8 mouse cellular contexts compared by ENCODE assay signal in the genomic region with DNA sequence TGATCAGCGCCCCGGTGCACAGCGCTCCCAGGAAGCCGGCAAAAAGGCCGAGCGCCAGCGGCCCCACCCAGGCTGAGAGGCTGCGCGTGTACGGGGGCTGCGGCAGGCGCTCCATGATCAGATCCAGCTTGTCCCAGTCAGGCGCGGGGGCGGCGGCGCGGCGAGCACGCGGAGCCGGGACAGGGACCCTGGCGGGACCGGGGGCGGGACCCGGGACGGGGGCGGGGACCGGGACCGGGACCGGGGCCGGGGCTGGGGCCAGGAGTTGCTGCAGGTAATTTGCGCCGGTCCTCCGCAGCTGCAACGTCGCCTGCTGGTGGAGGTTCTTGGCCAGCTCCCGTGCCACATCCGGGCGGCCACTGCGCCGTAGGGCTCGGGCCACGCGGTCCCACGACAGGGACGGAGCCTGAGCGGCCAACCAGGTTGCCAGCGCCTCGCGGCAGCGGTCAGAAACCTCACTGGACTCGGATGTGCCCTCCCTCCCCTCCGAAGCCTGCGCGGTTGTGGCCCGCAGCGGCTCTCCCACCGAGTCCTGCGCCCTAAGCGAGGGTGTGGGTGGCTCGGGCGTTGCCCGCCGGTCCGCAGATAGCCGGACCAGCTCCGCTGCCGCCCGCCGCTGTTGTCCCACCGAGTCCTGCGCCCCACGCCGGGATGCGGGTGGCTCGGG. TPM values are rescaled to one million over a fixed set of nuclear protein-coding genes. Genes with fewer than 3 reads are reported as not detected.
DNase-seq lines count a peak whose midpoint lies in the region; TF ChIP-seq lines count a peak whose summit lies in the region.

No protein-coding gene starts in this region.

- WGBS in kidney, adult 2 months = 1% methylated on average over 76 of the region's 77 CpGs
- WGBS in heart, embryonic 10.5 days = under 1% methylated on average over 75 of the region's 77 CpGs

- peak; percentile 37 for DNase-seq in kidney, adult 2 months
- DNase-seq in kidney, adult 11 months = no peak
- DNase-seq in heart, embryonic 10.5 days (ENCODE audit: low spot score) = no peak
- peak; percentile 73 for DNase-seq in kidney, postnatal 10 days
- peak; percentile 64 for DNase-seq in lung, postnatal 10 days
- peak; percentile 47 to 51 for DNase-seq in right cerebral cortex, postnatal 36 days (ENCODE audit: low spot score in 2 of 2)
- DNase-seq in thymus, postnatal 0 days (ENCODE audit: low spot score) = no peak

- H3K27ac ChIP-seq in kidney, adult 2 months (ENCODE audit: insufficient read depth, low read depth, low read length) = no peak overlapping the region
- no peak overlapping the region for H3K27ac ChIP-seq in cortical plate, adult 2 months (ENCODE audit: insufficient read depth, low read length)
- H3K27ac ChIP-seq in heart, embryonic 10.5 days = peak overlapping the region; percentile 56

- H3K4me1 ChIP-seq in kidney, adult 2 months (ENCODE audit: control insufficient read depth, insufficient read depth, low read length) = no peaks in the 10 kb centered on the region
- no peaks in the 10 kb centered on the region for H3K4me1 ChIP-seq in cortical plate, adult 2 months (ENCODE audit: control insufficient read depth, insufficient read depth, low read length)
- H3K4me1 ChIP-seq in heart, embryonic 10.5 days = peaks cover 17% of the 10 kb centered on the region

- TF ChIP-seq CTCF in kidney, adult 2 months (conservative IDR thresholded peaks at IDR 0.05; ENCODE audit: insufficient read depth, insufficient read length, low read depth, low read length) = no peak
- no peak for TF ChIP-seq CTCF in cortical plate, adult 2 months (IDR thresholded peaks at IDR 0.05; ENCODE audit: extremely low read depth, insufficient read depth, low read length)

- no peak for TF ChIP-seq POLR2A in kidney, adult 2 months (IDR thresholded peaks at IDR 0.05; ENCODE audit: low read depth, low read length)
- TF ChIP-seq POLR2A in cortical plate, adult 2 months (IDR thresholded peaks at IDR 0.05; ENCODE audit: extremely low read depth, insufficient read depth, low read length) = no peak

- no peaks in the 10 kb centered on the region for H3K27me3 ChIP-seq in kidney, adult 2 months (replicated peaks; ENCODE audit: control insufficient read depth, insufficient read depth, low read length)
- H3K27me3 ChIP-seq in heart, embryonic 10.5 days (ENCODE audit: insufficient read depth, poor library complexity, severe bottlenecking) = peaks cover 95% of the 10 kb centered on the region

- no peaks in the 10 kb centered on the region for H3K9me3 ChIP-seq in heart, embryonic 10.5 days

- no peaks in the 10 kb centered on the region for H3K36me3 ChIP-seq in kidney, adult 2 months (ENCODE audit: control insufficient read depth, insufficient read depth, low read length)
- no peaks in the 10 kb centered on the region for H3K36me3 ChIP-seq in heart, embryonic 10.5 days

- peak overlapping the region; percentile 47 for H3K4me3 ChIP-seq in kidney, adult 2 months (ENCODE audit: insufficient read depth, low read depth, low read length)
- peak overlapping the region; percentile 17 for H3K4me3 ChIP-seq in cortical plate, adult 2 months (ENCODE audit: insufficient read depth, low read length)
- H3K4me3 ChIP-seq in heart, embryonic 10.5 days = peak overlapping the region; percentile 60

RNA-seq across cellular contexts. Expression of a gene that starts 0.5 kb away (rescaled TPM):
- 0.23 TPM in 1 of 2 replicates, not detected in the other for polyA plus RNA-seq in kidney, adult 2 months (2012; rRNA removed)
- polyA plus RNA-seq in cortical plate, adult 2 months (2012; rRNA removed) = not detected in 2 replicates
- not detected in 2 replicates for polyA plus RNA-seq in heart, embryonic 10.5 days (2016; fragmentation: Nextera tagmentation; extraction: Ambion mirVana)
- polyA plus RNA-seq in thymus, postnatal 0 days (2015; fragmentation: Nextera tagmentation; extraction: Ambion mirVana) = not detected in 2 replicates

RNA-seq across cellular contexts. Expression of a gene that starts 31.7 kb away (rescaled TPM):
- 8.6 and 9.6 TPM in 2 replicates for polyA plus RNA-seq in kidney, adult 2 months (2012; rRNA removed)
- polyA plus RNA-seq in cortical plate, adult 2 months (2012; rRNA removed) = 0.77 and 0.87 TPM in 2 replicates
- 0.28 and 0.60 TPM in 2 replicates for polyA plus RNA-seq in heart, embryonic 10.5 days (2016; fragmentation: Nextera tagmentation; extraction: Ambion mirVana)
- 0.04 TPM in 2 replicates for polyA plus RNA-seq in thymus, postnatal 0 days (2015; fragmentation: Nextera tagmentation; extraction: Ambion mirVana)

Comparison
In these comparisons a context has a peak if more than half of its experiments do, and no peak if none do; other contexts are left out.
1. DNase-seq: peak in kidney, adult 2 months (single experiment), kidney, postnatal 10 days (single experiment), lung, postnatal 10 days (single experiment) and right cerebral cortex, postnatal 36 days (2 of 2); none in kidney, adult 11 months (single experiment), heart, embryonic 10.5 days (single experiment) and thymus, postnatal 0 days (single experiment).
2. Peak in every context shown above with its lines, with median percentiles within 50 percentile points of each other: H3K4me3 ChIP-seq.